Mouse (Mus musculus) 3T3-L1 (cell line): ENCODE measurements around the gene Hipk4.
A peak's percentile ranks its signal among the peaks of the same experiment; 100 is the strongest.

ENCODE experiments used
- DNase-seq: peaks from one replicate; pipeline ENCODE4 v3.0.0-alpha.2; 2015; ENCODE audit warnings: low read depth, low spot score

Hipk4 gene

GRCm38 (mm10) chr7:27540521-27540920, 17.5 kb downstream of the Hipk4 start:
- DNase-seq: no peak

DNA sequence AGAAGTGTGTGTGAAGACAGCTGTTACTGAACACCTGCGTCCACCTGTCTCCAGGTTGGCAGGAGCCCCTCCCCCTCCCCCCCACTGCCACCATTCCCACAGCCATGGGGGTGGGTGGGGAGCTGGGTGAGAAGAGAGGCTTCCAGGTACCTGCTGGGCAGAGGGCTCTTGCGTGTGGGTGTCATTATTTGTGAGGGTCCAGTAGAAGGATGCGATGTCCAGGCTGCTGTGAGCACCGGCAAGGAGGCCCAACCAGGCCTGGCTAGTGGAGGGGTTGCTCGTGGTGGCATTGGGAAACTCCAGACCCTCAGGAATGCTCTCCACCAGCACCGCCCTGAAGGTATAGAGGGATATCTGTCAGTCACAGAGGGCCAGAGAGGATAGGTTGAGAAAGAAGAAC, 17.9 kb downstream of the Hipk4 start:
- DNase-seq: no peak

GRCm38 (mm10) chr7:27541431-27541830, 18.4 kb downstream of the Hipk4 start:
- DNase-seq: no peak

DNA sequence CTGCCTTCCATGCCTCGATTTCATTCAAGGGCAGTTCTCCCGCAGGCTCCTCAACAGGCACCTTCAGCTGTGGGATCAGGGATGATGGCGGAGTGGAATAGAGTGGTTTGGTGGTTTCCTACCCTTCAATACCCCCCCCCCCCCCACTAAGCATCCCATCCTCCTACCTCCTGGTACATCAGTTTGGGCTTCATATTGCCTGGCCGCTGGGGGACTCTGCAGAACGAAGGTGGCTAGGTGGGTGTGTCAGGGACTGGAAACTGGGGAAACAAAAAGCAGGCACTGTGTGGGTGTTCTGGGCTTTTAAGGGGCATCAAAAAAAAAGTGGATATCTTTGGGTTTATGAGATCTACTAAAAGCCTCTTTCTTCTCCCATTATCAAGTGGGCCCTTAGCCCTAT, 18.9 kb downstream of the Hipk4 start:
- no peak for DNase-seq

DNA sequence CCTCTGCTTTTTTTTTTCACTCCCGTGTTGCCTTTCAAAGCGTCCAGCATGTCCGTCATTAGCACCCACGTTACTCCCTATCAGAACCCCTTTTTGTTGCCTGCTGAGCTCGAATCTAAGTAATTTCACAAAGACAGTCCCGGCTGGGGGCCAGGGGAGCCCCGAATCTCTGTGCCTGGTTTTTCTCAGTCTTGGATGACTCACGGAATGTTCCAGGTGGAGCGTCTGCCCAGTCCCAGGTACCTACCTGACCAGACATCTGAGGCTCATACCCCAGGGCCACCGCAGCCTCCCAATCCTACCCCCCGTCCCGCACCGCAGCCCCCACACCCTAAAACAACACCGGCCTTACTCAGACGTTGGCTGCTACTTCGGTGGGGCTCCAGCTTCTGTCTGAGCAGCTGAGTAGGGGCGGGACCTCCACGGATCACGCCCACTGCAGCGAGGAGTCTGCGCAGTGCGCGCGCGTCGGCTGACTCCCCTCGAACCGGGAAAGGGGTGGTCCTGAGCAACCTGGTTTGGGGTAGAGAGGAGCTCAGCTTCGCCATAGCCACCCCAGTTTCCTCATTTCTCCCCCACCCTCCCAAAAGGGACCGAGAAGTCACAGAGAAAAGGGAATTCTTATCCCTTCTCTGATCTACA, 19.4 kb downstream of the Hipk4 start:
- peak; percentile 30 for DNase-seq

DNA sequence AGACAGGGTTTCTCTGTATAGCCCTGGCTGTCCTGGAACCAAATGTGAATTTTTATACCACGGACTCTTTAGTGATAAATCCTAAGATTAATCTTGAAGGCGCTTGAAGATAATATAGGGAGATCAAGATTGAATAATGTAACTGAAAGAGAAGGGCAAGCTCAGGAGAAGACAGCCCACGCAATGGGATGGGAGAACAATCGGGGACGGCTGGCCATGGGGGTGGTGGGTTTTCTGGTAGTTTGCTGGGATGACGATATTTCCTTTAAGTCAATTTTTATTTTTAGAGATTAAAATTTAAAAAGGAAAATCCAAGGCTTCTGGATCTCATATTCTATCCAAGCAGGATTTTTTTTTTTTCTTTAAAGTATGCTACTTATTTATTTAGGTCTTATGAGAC, 20.0 kb downstream of the Hipk4 start:
- DNase-seq: no peak

DNA sequence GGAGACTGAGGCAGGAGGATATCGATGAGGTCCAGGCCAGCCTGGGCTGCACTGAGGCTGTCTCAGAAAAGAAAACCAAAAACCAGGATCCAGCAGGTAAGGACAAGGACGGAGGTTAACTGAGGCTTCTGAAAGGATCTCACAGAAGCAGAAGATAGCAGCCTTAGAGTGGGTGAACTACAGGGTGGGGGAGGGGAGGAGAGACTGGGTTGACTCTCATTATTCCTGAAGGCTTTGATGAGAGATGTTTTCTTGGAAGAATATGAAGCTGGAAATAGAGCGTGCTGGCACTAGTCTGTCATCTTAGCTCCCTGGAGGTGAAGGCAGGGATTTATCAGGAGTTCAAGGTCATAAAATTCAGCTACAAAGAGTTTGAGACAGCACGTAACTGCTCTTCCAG, 20.8 kb downstream of the Hipk4 start:
- no peak for DNase-seq

DNA sequence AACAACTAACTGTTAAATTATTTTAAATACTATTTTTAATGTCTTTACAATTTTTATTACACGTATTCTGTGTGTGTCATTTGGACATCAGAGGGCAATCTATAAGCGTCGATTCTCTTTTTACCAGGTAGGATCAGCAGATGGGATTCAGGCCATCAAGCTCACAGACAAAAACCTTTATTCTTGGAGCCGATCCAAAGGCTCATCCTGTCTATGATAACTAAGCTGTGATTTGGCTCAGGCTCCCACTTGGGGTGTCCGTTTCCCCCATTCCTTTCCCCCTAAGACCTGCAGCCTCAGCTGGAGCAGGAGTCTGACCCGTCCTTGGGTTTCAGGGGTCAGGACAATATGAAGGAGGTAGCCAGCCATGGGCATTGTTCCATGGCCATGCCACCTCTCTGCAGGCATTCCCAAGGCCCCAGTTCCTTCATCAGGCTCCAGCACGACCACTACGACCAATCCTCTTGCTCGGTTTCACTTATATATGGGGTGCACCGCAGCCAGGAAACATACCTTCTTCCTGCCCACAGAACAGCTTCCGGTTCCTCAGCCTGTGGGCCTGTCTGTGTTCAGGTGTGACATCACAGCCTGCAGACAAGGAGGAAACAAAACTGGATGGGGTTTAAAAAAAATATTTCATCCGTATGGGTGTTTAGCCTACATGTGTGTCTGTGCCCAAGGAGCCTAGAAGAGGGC, 21.8 kb downstream of the Hipk4 start:
- DNase-seq: no peak

- DNase-seq: no peak
These were observed 26.5 kb downstream of the Hipk4 start for GRCm38 (mm10) chr7:27549597-27549996.

DNA sequence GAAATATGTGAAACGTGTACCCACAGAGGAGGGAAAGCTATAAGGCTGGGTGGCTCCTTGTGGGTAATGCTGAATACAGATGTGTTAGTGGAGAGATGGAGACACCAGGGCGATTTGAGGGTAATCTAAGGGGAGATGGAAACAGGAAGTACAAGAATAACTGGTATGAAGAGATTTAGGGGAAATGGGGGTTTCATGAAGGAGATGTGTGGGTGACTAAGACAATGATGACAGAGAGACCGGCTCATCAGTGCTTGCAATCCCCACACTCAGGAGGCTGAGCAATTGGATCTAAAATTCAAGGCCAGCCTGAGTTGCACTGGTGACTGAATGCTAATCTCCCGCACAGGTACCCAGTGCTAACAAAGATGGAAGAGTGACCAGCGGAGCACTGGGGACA, 29.0 kb downstream of the Hipk4 start:
- no peak for DNase-seq

DNA sequence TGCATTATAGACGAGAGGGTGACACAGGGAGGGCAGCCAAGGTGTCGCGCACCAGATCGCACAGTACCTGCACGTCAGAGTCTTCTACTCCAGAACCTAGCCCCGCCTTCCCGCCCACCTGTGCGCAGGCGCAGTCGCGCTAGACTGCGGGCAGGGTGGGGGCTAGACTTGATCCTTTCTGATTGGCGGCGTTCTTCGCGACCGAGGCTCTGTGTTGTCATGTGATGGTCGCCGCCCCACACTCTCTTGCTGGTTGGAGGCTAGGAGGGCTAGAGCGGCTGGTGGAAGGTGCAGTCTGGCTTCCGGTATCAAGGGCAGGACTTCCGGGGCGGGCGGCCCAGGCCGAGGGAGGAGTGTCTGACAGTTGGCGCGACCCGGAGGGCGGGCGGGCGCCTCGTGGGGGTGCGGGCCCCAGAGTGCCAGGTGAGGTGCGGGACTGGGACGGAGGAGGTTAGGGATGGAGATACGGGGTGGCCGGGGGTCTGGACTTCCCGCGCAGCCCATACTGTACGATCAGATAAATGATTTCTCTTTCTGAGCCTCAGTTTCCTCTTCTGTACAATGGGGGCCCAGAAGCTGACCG, 30.0 kb downstream of the Hipk4 start, which contains the start of the genes Pld3 and 2310022A10Rik:
Gene Pld3, minus strand, starts transcription at position 288 of the 583 bp plus-strand sequence.
Gene 2310022A10Rik, plus strand, starts transcription at position 303 of the 583 bp plus-strand sequence.
- peak; percentile 95 for DNase-seq

GRCm38 (mm10) chr7:27560291-27560887, 37.3 kb downstream of the Hipk4 start:
- DNase-seq: no peak

DNA sequence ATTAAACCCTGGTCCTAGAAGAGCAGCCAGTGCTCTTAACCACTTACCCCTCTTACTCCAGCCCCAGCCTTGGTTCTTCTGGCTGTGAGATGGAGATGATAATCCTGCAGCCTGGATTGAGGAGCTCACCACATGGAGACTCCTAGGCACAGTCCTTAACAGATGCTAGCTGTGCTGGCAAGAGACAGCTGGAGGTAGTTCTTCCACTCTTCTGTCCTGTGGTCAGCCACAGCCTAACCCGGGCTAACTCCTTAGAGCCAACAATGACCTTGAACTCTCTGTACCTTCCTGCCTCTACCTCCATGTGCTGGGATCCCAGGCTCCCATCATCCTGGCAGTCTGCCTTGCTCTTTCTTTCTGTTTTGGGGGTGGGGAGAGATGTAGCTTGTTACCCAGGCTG, 37.9 kb downstream of the Hipk4 start:
- no peak for DNase-seq

GRCm38 (mm10) chr7:27569580-27570224, 46.6 kb downstream of the Hipk4 start:
- peak; percentile 36 for DNase-seq

GRCm38 (mm10) chr7:27572133-27572532, 49.1 kb downstream of the Hipk4 start:
- DNase-seq: no peak

DNA sequence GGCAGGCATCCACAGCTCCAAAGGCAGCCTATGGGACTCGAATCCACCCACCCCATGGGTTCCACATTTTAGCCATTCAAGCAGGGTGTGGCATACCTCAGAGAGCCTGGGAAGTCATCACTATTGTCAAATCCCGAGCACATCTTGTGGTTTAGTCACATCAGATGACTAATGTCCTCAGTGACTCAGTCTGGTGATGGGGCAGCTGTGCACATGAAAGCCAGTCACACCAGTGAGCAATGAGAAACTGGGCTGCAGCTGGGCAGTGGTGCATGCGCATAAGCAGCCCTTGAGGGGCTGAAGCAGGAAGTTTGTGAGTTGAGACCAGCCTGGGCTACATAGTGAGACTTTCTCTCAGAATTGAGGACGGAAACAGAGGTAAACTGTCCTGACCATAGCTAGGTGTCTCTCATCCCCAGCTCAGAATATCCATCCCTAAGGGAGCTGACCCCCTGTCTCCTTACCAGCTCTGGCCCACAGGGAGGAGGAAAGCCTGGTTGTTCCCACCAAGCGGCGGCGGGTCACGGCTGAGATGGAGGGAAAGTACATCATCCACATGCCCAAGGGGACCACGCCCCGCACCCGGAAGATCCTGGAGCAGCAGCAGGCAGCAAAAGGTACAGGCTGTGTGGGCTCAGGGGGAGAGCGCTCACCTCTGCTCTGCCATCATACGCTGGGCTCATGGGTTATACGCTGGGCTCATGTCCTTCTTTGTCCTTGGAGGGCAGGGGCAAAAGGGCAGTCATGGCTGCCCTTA, 51.2 kb downstream of the Hipk4 start:
- peak; percentile 89 for DNase-seq

GRCm38 (mm10) chr7:27576914-27577313, 53.8 kb downstream of the Hipk4 start:
- peak; percentile 36 for DNase-seq

GRCm38 (mm10) chr7:27577589-27577988, 54.5 kb downstream of the Hipk4 start:
- DNase-seq: no peak

DNA sequence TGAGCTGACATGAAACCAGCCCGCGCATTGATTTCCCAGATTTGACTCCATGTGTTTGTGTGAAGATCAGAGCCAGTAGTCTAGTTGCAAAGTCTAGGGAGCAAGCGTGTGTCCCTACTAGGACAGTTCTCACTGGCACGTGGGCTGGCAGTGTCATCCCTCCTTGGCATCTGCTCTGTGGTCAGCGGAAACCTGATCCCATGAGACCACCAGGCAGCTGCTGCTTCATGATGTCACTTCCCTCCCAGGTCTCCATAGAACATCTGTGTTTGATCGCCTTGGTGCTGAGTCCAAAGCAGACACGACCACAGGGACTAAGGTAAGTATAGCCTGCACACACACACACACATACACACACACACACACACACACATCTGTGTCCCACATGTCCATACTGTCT, 55.4 kb downstream of the Hipk4 start:
- DNase-seq: peak; percentile 27

DNA sequence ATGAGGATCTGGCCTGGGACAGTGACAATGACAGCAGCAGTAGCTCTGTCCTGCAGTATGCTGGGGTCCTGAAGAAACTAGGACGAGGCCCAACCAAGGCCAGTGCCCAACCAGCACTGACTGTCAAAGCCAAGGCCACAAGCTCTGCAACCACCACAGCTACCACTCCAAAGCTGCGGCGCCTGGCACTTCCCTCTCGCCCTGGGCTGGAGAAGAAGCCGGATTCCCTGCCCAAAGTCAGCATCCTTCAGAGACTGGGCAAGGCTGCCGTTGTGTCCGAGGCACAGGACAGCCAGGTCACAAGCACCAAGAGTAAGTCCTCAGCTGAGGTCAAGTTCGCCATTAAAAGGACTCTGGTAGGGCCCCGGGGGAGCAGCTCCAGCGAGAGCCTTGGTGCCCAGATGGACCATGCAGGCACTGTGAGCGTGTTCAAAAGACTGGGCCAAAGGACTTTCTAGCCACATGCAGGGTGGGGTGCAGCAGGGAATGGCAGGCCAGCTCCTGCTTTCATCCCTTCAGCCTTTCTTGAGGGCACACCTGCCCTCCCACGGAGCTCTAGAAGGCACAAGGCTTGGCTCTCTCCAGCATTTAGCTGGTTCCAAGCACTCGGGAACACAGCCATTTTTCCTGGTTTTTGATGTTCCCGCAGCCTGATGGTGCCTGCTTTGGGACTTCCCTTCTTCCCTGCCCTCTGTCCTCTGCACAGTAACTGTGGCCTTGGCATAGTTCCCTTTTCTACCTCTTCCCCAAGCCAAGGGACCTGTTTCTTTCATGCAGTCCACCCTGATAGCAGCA, 57.5 kb downstream of the Hipk4 start:
- DNase-seq: no peak
